Mouse (Mus musculus): ENCODE measurements around the gene Pla2g2d.
A peak's percentile ranks its signal among the peaks of the same experiment; 100 is the strongest.

Pla2g2d gene

GRCm38 (mm10) chr4:138775435-138775834, at the start of gene Pla2g2d:
Gene Pla2g2d (plus strand): TSS chr4:138775735.
- H3K36me3 ChIP-seq (ENCODE audit: control insufficient read depth, insufficient read depth, low read length, poor library complexity, severe bottlenecking): no peaks in the 10 kb centered on the region
- DNase-seq (ENCODE audit: low read depth, low spot score): no peak
- no peaks in the 10 kb centered on the region for H3K27me3 ChIP-seq (ENCODE audit: control insufficient read depth, insufficient read depth, low read length, poor library complexity, severe bottlenecking)

DNA sequence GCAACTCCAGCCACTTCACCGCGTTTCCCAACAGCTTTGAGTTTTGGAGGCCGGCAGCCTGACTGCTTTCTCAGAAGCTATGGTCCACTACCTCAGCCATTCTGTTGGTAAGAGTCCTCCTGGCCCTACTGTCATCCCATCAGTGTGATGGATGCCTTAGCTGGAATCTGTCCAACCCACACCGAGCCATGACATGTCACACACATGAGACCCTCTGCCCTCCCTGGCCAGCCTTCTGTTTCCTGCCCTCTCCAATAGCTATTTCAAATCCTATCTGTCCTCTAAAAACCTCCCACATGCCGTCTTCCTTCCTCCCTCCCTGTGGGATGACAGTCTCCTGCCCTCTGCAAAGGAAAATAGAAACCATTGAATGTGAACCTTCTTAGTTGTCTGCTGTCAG, 49.8 kb upstream of the Pla2g2d start:
- DNase-seq (ENCODE audit: low read depth, low spot score): no peak
- Histone ChIP-seq H3K27me3 (ENCODE audit: control insufficient read depth, insufficient read depth, low read length, poor library complexity, severe bottlenecking) (no peaks in the 10 kb centered on the region), H3K36me3 (ENCODE audit: control insufficient read depth, insufficient read depth, low read length, poor library complexity, severe bottlenecking) (no peaks in the 10 kb centered on the region)

GRCm38 (mm10) chr4:138729018-138729703, 46.4 kb upstream of the Pla2g2d start:
- no peak for DNase-seq (ENCODE audit: low read depth, low spot score)
- Histone ChIP-seq H3K36me3 (ENCODE audit: control insufficient read depth, insufficient read depth, low read length, poor library complexity, severe bottlenecking) (no peaks in the 10 kb centered on the region), H3K27me3 (ENCODE audit: control insufficient read depth, insufficient read depth, low read length, poor library complexity, severe bottlenecking) (no peaks in the 10 kb centered on the region)

DNA sequence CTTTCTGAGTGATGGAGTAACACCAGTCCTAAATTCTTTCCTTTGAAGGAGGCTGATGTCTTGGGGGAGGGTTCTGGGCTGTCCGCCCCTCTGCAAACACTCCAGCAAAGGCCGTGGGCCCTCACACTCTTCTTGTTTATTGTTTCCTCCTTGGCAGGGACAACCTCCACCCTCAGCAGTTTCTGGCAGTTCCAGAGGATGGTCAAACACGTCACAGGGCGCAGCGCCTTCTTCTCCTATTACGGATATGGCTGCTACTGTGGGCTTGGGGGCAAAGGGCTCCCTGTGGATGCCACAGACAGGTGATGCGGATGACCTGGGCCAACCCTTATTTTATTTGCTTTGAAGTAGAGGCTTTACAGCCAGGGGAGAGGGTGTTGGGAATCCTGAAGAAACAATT, 41.4 kb upstream of the Pla2g2d start:
- Histone ChIP-seq H3K36me3 (ENCODE audit: control insufficient read depth, insufficient read depth, low read length, poor library complexity, severe bottlenecking) (no peaks in the 10 kb centered on the region), H3K27me3 (ENCODE audit: control insufficient read depth, insufficient read depth, low read length, poor library complexity, severe bottlenecking) (no peaks in the 10 kb centered on the region)
- no peak for DNase-seq (ENCODE audit: low read depth, low spot score)

GRCm38 (mm10) chr4:138734863-138735262, 40.7 kb upstream of the Pla2g2d start:
- no peaks in the 10 kb centered on the region for H3K27me3 ChIP-seq (ENCODE audit: control insufficient read depth, insufficient read depth, low read length, poor library complexity, severe bottlenecking)
- H3K36me3 ChIP-seq (ENCODE audit: control insufficient read depth, insufficient read depth, low read length, poor library complexity, severe bottlenecking): no peaks in the 10 kb centered on the region
- no peak for DNase-seq (ENCODE audit: low read depth, low spot score)

GRCm38 (mm10) chr4:138737031-138737430, 38.5 kb upstream of the Pla2g2d start, which contains the start of gene Ubxn10:
Gene Ubxn10 (minus strand): TSS chr4:138737167.
- no peak for DNase-seq (ENCODE audit: low read depth, low spot score)
- Histone ChIP-seq H3K36me3 (ENCODE audit: control insufficient read depth, insufficient read depth, low read length, poor library complexity, severe bottlenecking) (no peaks in the 10 kb centered on the region), H3K27me3 (ENCODE audit: control insufficient read depth, insufficient read depth, low read length, poor library complexity, severe bottlenecking) (no peaks in the 10 kb centered on the region)

GRCm38 (mm10) chr4:138739136-138739851, 36.2 kb upstream of the Pla2g2d start:
- H3K36me3 ChIP-seq (ENCODE audit: control insufficient read depth, insufficient read depth, low read length, poor library complexity, severe bottlenecking): no peaks in the 10 kb centered on the region
- H3K27me3 ChIP-seq (ENCODE audit: control insufficient read depth, insufficient read depth, low read length, poor library complexity, severe bottlenecking): no peaks in the 10 kb centered on the region
- DNase-seq (ENCODE audit: low read depth, low spot score): no peak

DNA sequence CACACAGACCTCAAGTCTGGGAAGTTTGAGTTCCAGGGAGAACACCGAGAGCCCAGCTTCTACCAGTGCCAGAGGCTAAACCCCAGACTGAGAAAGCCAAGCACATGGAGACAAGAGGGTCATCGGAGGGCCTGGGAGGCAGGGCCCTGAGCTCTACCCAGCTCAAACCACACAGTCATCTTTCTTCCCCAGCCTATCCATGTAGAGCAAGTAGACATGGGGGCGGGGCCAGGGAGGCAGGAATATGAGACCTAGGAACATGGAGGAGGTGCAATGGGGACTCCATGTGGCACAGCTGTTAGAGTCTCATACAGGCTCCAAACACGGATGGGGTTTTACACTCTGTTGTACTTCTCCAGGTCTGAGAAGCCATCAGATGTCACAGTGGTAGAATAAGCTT, 29.7 kb upstream of the Pla2g2d start:
- no peak for DNase-seq (ENCODE audit: low read depth, low spot score)
- H3K36me3 ChIP-seq (ENCODE audit: control insufficient read depth, insufficient read depth, low read length, poor library complexity, severe bottlenecking): no peaks in the 10 kb centered on the region

DNA sequence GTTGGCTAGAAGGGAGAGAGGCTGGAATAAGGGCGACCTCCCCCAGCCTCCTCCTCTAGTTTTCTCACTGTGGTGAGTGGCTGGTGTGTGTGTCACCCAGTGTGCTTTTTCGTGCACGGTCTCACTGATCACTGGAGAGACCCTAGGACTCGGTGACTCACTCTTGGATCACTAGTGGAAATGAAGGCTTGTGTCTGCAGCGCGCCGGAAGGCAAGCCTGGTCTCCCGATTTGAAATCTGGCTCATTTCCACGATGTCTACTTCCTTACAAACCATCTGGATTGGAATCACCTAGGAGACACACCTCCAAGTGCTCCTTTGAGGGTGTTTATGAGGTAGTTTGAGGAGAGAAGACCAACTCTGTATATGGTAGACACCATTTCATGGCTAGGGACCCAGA, 28.7 kb upstream of the Pla2g2d start:
- H3K27me3 ChIP-seq (ENCODE audit: control insufficient read depth, insufficient read depth, low read length, poor library complexity, severe bottlenecking): no peaks in the 10 kb centered on the region
- DNase-seq (ENCODE audit: low read depth, low spot score): no peak
- no peaks in the 10 kb centered on the region for H3K36me3 ChIP-seq (ENCODE audit: control insufficient read depth, insufficient read depth, low read length, poor library complexity, severe bottlenecking)

More for the DNA sequence above, 29.7 kb upstream of the Pla2g2d start:
- no peaks in the 10 kb centered on the region for H3K27me3 ChIP-seq (ENCODE audit: control insufficient read depth, insufficient read depth, low read length, poor library complexity, severe bottlenecking)

GRCm38 (mm10) chr4:138747851-138748250, 27.7 kb upstream of the Pla2g2d start:
- no peak for DNase-seq (ENCODE audit: low read depth, low spot score)
- Histone ChIP-seq H3K27me3 (ENCODE audit: control insufficient read depth, insufficient read depth, low read length, poor library complexity, severe bottlenecking) (no peaks in the 10 kb centered on the region), H3K36me3 (ENCODE audit: control insufficient read depth, insufficient read depth, low read length, poor library complexity, severe bottlenecking) (no peaks in the 10 kb centered on the region)

GRCm38 (mm10) chr4:138748369-138749072, 27.0 kb upstream of the Pla2g2d start:
- no peaks in the 10 kb centered on the region for H3K27me3 ChIP-seq (ENCODE audit: control insufficient read depth, insufficient read depth, low read length, poor library complexity, severe bottlenecking)
- H3K36me3 ChIP-seq (ENCODE audit: control insufficient read depth, insufficient read depth, low read length, poor library complexity, severe bottlenecking): no peaks in the 10 kb centered on the region
- peak; percentile 33 for DNase-seq (ENCODE audit: low read depth, low spot score)

GRCm38 (mm10) chr4:138752603-138753002, 22.9 kb upstream of the Pla2g2d start:
- H3K27me3 ChIP-seq (ENCODE audit: control insufficient read depth, insufficient read depth, low read length, poor library complexity, severe bottlenecking): no peaks in the 10 kb centered on the region
- no peaks in the 10 kb centered on the region for H3K36me3 ChIP-seq (ENCODE audit: control insufficient read depth, insufficient read depth, low read length, poor library complexity, severe bottlenecking)
- no peak for DNase-seq (ENCODE audit: low read depth, low spot score)

DNA sequence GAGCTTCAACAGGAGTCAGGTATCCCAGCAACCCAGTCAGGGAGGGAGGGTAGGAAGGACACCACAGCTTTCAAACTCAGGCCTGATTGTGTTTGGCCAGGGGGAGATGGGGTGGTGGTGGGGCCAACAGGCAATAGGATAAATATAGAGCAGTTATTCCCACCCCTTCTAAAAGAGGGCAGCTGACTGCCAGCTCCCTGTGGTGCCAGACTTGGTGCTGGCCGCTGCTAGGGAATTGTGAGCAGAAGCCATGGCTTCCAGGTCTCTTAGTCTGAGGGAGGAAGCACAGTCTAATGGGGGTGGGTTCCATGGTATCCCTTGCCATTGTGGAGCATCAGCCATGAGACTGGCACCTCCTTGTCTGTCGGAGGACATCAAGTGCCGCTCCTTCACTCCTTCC, 21.9 kb upstream of the Pla2g2d start:
- Histone ChIP-seq H3K36me3 (ENCODE audit: control insufficient read depth, insufficient read depth, low read length, poor library complexity, severe bottlenecking) (no peaks in the 10 kb centered on the region), H3K27me3 (ENCODE audit: control insufficient read depth, insufficient read depth, low read length, poor library complexity, severe bottlenecking) (no peaks in the 10 kb centered on the region)
- DNase-seq (ENCODE audit: low read depth, low spot score): no peak

- no peaks in the 10 kb centered on the region for H3K36me3 ChIP-seq (ENCODE audit: control insufficient read depth, insufficient read depth, low read length, poor library complexity, severe bottlenecking)
- no peaks in the 10 kb centered on the region for H3K27me3 ChIP-seq (ENCODE audit: control insufficient read depth, insufficient read depth, low read length, poor library complexity, severe bottlenecking)
- DNase-seq (ENCODE audit: low read depth, low spot score): no peak
Observed at GRCm38 (mm10) chr4:138754432-138754831, 21.1 kb upstream of the Pla2g2d start.

DNA sequence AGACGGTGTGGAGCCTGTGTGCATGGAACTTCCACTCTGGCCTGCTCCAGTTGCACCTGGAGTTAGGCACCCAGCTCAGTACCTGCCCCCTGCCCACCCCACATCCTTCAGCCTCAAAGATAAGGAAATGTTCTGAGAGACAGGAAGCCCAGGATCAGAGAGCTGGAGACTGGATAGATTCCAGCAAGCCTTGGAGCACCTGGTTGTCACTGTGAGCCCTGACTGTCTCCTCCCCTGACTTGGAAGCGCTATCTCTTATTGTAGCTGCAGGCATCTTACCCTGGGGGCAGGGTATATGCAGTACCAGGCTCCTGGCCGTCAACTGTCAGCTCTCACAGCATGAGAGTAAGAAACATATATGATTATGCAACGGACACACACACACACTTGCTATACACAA, 20.1 kb upstream of the Pla2g2d start:
- Histone ChIP-seq H3K36me3 (ENCODE audit: control insufficient read depth, insufficient read depth, low read length, poor library complexity, severe bottlenecking) (no peaks in the 10 kb centered on the region), H3K27me3 (ENCODE audit: control insufficient read depth, insufficient read depth, low read length, poor library complexity, severe bottlenecking) (no peaks in the 10 kb centered on the region)
- no peak for DNase-seq (ENCODE audit: low read depth, low spot score)
